Mouse (Mus musculus): Measurements from ENCODE around the gene Hhatl. TPM values are rescaled to one million over a fixed set of nuclear protein-coding genes. Genes with fewer than 3 reads are reported as not detected.

Hhatl gene
- total and polyA plus RNA-seq, 3 experiments, result 96.3 to 201 (median 111) TPM

DNA sequence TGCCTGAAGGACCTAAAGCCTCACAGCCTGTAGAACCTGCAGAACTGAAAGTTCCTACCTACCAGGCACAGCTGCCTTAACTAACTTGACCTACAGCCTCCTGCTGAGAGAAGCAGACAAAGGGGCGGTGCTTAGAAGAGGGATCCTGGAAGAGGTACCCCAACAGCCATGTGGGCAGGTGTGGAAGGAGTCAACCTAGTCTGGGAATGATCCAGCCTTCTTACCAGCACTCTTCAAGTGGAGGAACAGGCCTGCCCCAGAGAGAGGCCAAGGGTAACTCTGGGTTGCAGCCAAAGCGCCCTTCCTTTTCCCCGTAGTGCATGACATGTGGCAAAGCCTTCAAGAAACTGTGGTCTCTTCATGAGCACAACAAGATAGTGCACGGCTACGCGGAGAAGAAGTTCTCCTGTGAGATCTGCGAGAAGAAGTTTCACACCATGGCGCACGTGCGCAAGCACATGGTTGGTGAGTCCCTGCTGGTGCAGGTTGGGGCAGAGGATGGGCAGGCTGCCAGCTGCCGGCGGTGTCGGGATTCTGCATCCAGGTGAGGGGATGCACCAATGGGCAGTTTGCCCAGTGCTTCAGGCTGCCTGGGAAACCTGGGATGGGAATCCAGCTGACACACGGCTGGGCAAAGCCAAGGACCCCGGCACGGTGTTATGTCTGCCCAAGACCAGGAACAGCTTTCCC lies 27.0 kb downstream of the Hhatl start:
- intact Hi-C loops (cut with DNase I), result no loop called here
- Histone ChIP-seq H3K36me3 (ENCODE audit: control insufficient read depth, insufficient read depth, low read length) (no peaks in the 10 kb centered on the region), H3K79me2 (replicated peaks; ENCODE audit: control insufficient read depth, insufficient read depth, low read length) (no peaks in the 10 kb centered on the region), H3K27ac (no peak overlapping the region), H3K4me1 (ENCODE audit: control insufficient read depth, insufficient read depth, low read length) (peaks cover 2% of the 10 kb centered on the region), H3K27me3 (ENCODE audit: control insufficient read depth, insufficient read depth, low read length) (no peaks in the 10 kb centered on the region), H3K9ac (ENCODE audit: low read depth, low read length) (no peak overlapping the region), H3K4me3 (no peak overlapping the region)
- TF ChIP-seq CTCF (IDR thresholded peaks at IDR 0.05) (no peak), POLR2A (IDR thresholded peaks at IDR 0.05; ENCODE audit: insufficient read depth, low read depth, low read length) (no peak), EP300 (IDR thresholded peaks at IDR 0.05; ENCODE audit: insufficient read depth, low read depth, low read length) (no peak)
- WGBS, result 80% methylated on average over 16 of the region's 16 CpGs
- peak in 1 of 2 experiments; percentile 17 for DNase-seq

DNA sequence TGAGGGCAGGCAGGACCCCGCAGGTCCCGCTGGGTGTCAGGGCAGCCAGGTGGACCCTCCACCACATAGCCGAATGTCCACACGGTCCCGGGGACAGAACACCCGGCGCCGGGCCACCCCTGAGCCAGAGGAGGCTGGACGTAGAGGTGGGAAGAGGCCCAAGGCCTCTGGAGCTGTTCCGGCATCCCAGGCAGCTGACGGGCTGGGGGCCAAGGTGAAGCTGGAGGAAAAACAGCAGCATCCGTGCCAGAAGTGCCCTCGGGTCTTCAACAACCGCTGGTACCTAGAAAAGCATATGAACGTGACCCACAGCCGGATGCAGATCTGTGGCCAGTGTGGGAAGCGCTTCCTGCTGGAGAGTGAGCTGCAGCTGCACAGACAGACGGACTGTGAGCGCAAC lies 28.6 kb downstream of the Hhatl start:
- Histone ChIP-seq H3K9ac (ENCODE audit: low read depth, low read length) (no peak overlapping the region), H3K27ac (no peak overlapping the region), H3K36me3 (ENCODE audit: control insufficient read depth, insufficient read depth, low read length) (no peaks in the 10 kb centered on the region), H3K79me2 (replicated peaks; ENCODE audit: control insufficient read depth, insufficient read depth, low read length) (no peaks in the 10 kb centered on the region), H3K4me1 (ENCODE audit: control insufficient read depth, insufficient read depth, low read length) (peaks cover 3% of the 10 kb centered on the region), H3K27me3 (ENCODE audit: control insufficient read depth, insufficient read depth, low read length) (no peaks in the 10 kb centered on the region), H3K4me3 (no peak overlapping the region)
- peak; percentile 63 to 72 for DNase-seq
- TF ChIP-seq CTCF (IDR thresholded peaks at IDR 0.05), result no peak
- intact Hi-C loops (cut with DNase I), result no loop called here
- 57% methylated on average over 19 of the region's 19 CpGs for WGBS

- H3K27ac ChIP-seq, result no peak overlapping the region
- no peak overlapping the region for H3K4me3 ChIP-seq
- H3K9ac ChIP-seq (ENCODE audit: low read depth, low read length), result no peak overlapping the region
- peaks cover 3% of the 10 kb centered on the region for H3K4me1 ChIP-seq (ENCODE audit: control insufficient read depth, insufficient read depth, low read length)
- intact Hi-C loops (cut with DNase I), result no loop called here
- 84% methylated on average over 25 of the region's 25 CpGs for WGBS
- no peaks in the 10 kb centered on the region for H3K36me3 ChIP-seq (ENCODE audit: control insufficient read depth, insufficient read depth, low read length)
- no peak for TF ChIP-seq EP300 (IDR thresholded peaks at IDR 0.05; ENCODE audit: insufficient read depth, low read depth, low read length)
- TF ChIP-seq POLR2A (IDR thresholded peaks at IDR 0.05; ENCODE audit: insufficient read depth, low read depth, low read length), result no peak
- TF ChIP-seq CTCF (IDR thresholded peaks at IDR 0.05), result no peak
- no peaks in the 10 kb centered on the region for H3K27me3 ChIP-seq (ENCODE audit: control insufficient read depth, insufficient read depth, low read length)
- no peak for DNase-seq
- H3K79me2 ChIP-seq (replicated peaks; ENCODE audit: control insufficient read depth, insufficient read depth, low read length), result no peaks in the 10 kb centered on the region
These were observed 29.5 kb downstream of the Hhatl start for GRCm38 (mm10) chr9:121762761-121763160.

DNA sequence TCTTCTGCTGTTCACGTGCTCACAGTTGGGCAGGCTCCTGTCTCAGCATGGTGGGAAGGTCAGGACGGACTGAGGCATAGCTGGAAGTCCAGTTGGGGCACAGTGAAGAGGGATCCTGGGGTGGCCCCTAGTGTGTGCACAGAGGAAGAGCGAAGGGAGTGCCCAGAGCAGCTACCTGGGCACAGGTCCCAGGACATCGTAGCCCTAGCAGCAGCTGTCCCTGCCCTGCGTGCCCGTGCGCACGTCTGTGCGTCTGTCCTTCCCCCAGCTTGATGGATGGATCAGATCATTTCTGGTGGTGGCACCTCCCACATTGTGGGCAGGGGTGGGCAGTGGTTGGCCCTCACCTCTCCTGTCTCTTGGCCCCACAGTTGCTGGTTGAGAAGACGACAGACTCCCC lies 30.1 kb downstream of the Hhatl start:
- H3K36me3 ChIP-seq (ENCODE audit: control insufficient read depth, insufficient read depth, low read length), result no peaks in the 10 kb centered on the region
- no peak overlapping the region for H3K9ac ChIP-seq (ENCODE audit: low read depth, low read length)
- no peak for TF ChIP-seq CTCF (IDR thresholded peaks at IDR 0.05)
- no peak for TF ChIP-seq EP300 (IDR thresholded peaks at IDR 0.05; ENCODE audit: insufficient read depth, low read depth, low read length)
- no peak for TF ChIP-seq POLR2A (IDR thresholded peaks at IDR 0.05; ENCODE audit: insufficient read depth, low read depth, low read length)
- no peak overlapping the region for H3K4me3 ChIP-seq
- 88% methylated on average over 10 of the region's 10 CpGs for WGBS
- no peaks in the 10 kb centered on the region for H3K27me3 ChIP-seq (ENCODE audit: control insufficient read depth, insufficient read depth, low read length)
- intact Hi-C loops (cut with DNase I), result no loop called here
- no peaks in the 10 kb centered on the region for H3K79me2 ChIP-seq (replicated peaks; ENCODE audit: control insufficient read depth, insufficient read depth, low read length)
- H3K4me1 ChIP-seq (ENCODE audit: control insufficient read depth, insufficient read depth, low read length), result peaks cover 4% of the 10 kb centered on the region
- no peak for DNase-seq
- no peak overlapping the region for H3K27ac ChIP-seq

GRCm38 (mm10) chr9:121761787-121762186 lies 30.5 kb downstream of the Hhatl start:
- peaks cover 4% of the 10 kb centered on the region for H3K4me1 ChIP-seq (ENCODE audit: control insufficient read depth, insufficient read depth, low read length)
- no peaks in the 10 kb centered on the region for H3K27me3 ChIP-seq (ENCODE audit: control insufficient read depth, insufficient read depth, low read length)
- TF ChIP-seq EP300 (IDR thresholded peaks at IDR 0.05; ENCODE audit: insufficient read depth, low read depth, low read length) (no peak), CTCF (IDR thresholded peaks at IDR 0.05) (no peak), POLR2A (IDR thresholded peaks at IDR 0.05; ENCODE audit: insufficient read depth, low read depth, low read length) (no peak)
- intact Hi-C loops (cut with DNase I), result no loop called here
- H3K27ac ChIP-seq, result no peak overlapping the region
- no peaks in the 10 kb centered on the region for H3K79me2 ChIP-seq (replicated peaks; ENCODE audit: control insufficient read depth, insufficient read depth, low read length)
- H3K4me3 ChIP-seq, result no peak overlapping the region
- DNase-seq, result no peak
- WGBS, result 77% methylated on average over 8 of the region's 8 CpGs
- no peaks in the 10 kb centered on the region for H3K36me3 ChIP-seq (ENCODE audit: control insufficient read depth, insufficient read depth, low read length)
- H3K9ac ChIP-seq (ENCODE audit: low read depth, low read length), result no peak overlapping the region

DNA sequence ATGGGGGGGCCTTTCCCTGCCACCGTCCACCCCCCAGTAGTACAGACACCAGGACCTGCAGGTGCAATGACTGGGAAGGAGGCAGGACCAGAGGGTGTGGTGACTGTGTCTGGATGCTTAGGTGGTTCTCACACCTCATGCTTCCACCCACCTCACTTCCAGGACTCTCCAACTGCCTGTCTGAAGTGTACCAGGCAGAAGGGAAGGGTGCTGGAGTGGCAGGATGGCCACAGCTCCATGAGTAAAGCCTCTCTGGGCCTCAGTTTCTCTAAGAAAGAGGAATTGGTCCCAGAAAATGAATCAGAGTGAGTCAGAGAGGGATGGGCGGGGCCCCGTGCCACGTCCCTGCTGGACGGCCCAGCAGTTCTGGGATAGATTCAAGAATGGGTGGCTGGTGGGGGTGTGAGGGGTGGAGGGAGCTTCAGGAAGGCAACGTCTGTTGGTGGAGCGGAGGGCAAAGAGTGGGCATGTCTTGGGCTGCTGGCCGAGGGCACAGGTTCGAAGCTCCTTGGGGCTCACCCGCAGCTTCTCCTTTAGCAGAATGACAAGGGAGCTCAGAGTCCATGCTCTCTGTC lies 31.1 kb downstream of the Hhatl start:
- intact Hi-C loops (cut with DNase I), result no loop called here
- TF ChIP-seq EP300 (IDR thresholded peaks at IDR 0.05; ENCODE audit: insufficient read depth, low read depth, low read length) (no peak), POLR2A (IDR thresholded peaks at IDR 0.05; ENCODE audit: insufficient read depth, low read depth, low read length) (no peak), CTCF (IDR thresholded peaks at IDR 0.05) (no peak)
- H3K4me3 ChIP-seq, result no peak overlapping the region; the same call in 1 of the 2 replicates
- no peaks in the 10 kb centered on the region for H3K27me3 ChIP-seq (ENCODE audit: control insufficient read depth, insufficient read depth, low read length)
- H3K27ac ChIP-seq, result peak overlapping the region; percentile 90; the same call in 1 of the 2 replicates
- no peaks in the 10 kb centered on the region for H3K79me2 ChIP-seq (replicated peaks; ENCODE audit: control insufficient read depth, insufficient read depth, low read length)
- no peaks in the 10 kb centered on the region for H3K36me3 ChIP-seq (ENCODE audit: control insufficient read depth, insufficient read depth, low read length)
- H3K9ac ChIP-seq (ENCODE audit: low read depth, low read length), result no peak overlapping the region
- DNase-seq, result peak in 1 of 2 experiments; percentile 40
- peaks cover 4% of the 10 kb centered on the region for H3K4me1 ChIP-seq (ENCODE audit: control insufficient read depth, insufficient read depth, low read length)
- 56% methylated on average over 10 of the region's 10 CpGs for WGBS
